Mouse (Mus musculus): ENCODE data around the gene Cmss1. TPM values are rescaled to one million over a fixed set of nuclear protein-coding genes. Genes with fewer than 3 reads are reported as not detected.

The Cmss1 gene
- polyA plus RNA-seq, 1 experiment from 2014 or later: 40.5 TPM

DNA sequence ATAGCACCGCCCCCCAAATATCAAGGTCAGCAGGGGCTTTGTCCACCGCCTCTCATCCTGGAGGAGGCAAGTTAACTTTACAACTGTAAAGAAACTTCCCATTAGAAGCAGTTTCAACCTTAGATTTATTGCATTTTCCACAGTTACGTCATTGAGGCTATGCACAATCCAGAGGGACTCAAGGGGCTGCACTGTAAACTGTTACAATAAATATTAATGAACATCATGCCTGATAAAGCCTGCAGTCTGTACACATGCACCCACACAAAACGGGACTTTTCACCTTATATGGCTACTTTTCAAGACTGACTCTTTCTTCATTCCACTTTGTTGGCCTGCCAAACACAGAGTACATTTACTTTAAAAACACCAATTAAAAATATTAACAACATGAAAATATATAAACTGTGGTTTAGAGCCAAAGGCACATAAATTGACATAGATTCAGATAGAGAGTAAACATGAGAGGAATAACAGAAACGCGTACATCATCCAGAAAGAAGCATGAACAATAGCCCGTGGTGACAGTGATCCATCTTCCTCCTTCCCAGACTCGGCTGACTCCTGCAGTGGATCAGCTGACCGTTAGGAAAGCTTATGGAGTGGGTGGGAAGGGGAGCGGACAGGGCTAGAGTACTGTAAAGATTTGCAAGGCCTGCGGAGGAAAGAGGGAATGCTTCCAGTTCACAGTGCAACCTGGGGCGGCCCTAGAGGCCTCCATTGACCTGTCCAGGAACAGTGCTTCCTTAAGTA, 122.4 kb downstream of the Cmss1 start:
- WGBS: 58% methylated on average over 12 of the region's 12 CpGs
- no peak overlapping the region for H3K4me3 ChIP-seq
- H3K9me3 ChIP-seq (replicated peaks): no peaks in the 10 kb centered on the region
- H3K9ac ChIP-seq: no peak overlapping the region
- H3K27ac ChIP-seq: no peak overlapping the region
- H3K4me2 ChIP-seq (replicated peaks): no peak overlapping the region
- H3K4me1 ChIP-seq: no peaks in the 10 kb centered on the region
- H3K36me3 ChIP-seq: no peaks in the 10 kb centered on the region
- ATAC-seq (ENCODE audit: low FRiP score): peak; percentile 33; the same call in 1 of the 2 replicates
- H3K27me3 ChIP-seq: no peaks in the 10 kb centered on the region

DNA sequence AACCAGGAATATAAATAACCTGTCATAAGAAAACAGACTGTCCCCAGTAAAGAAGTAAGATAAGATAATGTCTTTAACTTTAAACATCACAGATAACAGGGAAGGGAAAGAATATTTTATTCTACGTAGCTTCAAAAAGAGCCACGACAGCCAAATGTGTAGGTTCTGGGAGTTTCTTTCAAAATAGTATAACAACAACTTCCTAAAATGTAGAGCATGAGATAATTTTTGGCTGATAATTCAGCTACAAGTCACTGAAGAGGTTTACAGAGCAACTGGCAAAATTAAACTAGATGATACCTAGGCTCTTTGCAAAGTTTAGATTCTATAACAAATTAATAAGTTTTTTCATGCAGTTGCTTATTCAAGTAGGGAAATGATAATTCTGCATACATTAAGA, 123.2 kb downstream of the Cmss1 start:
- no peaks in the 10 kb centered on the region for H3K27me3 ChIP-seq
- H3K9ac ChIP-seq: no peak overlapping the region
- H3K4me2 ChIP-seq (replicated peaks): no peak overlapping the region
- 96% methylated on average over 2 of the region's 2 CpGs for WGBS
- no peak overlapping the region for H3K27ac ChIP-seq
- H3K36me3 ChIP-seq: no peaks in the 10 kb centered on the region
- H3K4me3 ChIP-seq: no peak overlapping the region
- no peaks in the 10 kb centered on the region for H3K9me3 ChIP-seq (replicated peaks)
- no peak for ATAC-seq (ENCODE audit: low FRiP score)
- no peaks in the 10 kb centered on the region for H3K4me1 ChIP-seq

DNA sequence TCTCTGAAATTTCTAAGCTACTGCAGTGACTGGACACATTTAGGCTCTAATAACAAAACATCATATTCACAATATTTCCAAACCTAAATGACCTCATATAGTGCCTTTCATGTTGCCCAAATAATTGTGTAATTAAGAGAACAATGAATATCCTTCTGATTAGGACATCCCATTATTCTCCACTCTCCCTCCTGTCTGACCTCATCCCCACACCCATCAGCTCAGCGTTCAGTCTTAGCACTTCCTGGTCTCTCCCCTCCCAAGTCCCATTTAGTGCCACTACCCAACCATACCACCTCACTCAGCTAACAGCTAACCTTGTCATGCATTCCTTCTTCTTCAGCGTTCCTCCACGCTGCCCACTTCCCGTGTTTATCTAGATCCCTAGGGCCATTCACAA, 123.8 kb downstream of the Cmss1 start:
- H3K27ac ChIP-seq: no peak overlapping the region
- WGBS: 80% methylated on average over 4 of the region's 4 CpGs

GRCm38 (mm10) chr16:57482264-57482663, 124.4 kb downstream of the Cmss1 start:
- Histone ChIP-seq H3K4me3 (no peak overlapping the region), H3K4me1 (no peaks in the 10 kb centered on the region), H3K9me3 (replicated peaks) (no peaks in the 10 kb centered on the region), H3K36me3 (no peaks in the 10 kb centered on the region), H3K9ac (no peak overlapping the region), H3K4me2 (replicated peaks) (no peak overlapping the region), H3K27me3 (no peaks in the 10 kb centered on the region), H3K27ac (no peak overlapping the region)
- WGBS: 54% methylated on average over 6 of the region's 6 CpGs
- no peak for ATAC-seq (ENCODE audit: low FRiP score)

More for the DNA sequence above, 123.8 kb downstream of the Cmss1 start:
- ATAC-seq (ENCODE audit: low FRiP score): no peak
- Histone ChIP-seq H3K9me3 (replicated peaks) (no peaks in the 10 kb centered on the region), H3K4me3 (no peak overlapping the region), H3K4me2 (replicated peaks) (no peak overlapping the region), H3K9ac (no peak overlapping the region), H3K36me3 (no peaks in the 10 kb centered on the region), H3K4me1 (no peaks in the 10 kb centered on the region), H3K27me3 (no peaks in the 10 kb centered on the region)

GRCm38 (mm10) chr16:57479776-57480175, 126.9 kb downstream of the Cmss1 start:
- H3K4me2 ChIP-seq (replicated peaks): no peak overlapping the region
- no peaks in the 10 kb centered on the region for H3K9me3 ChIP-seq (replicated peaks)
- no peaks in the 10 kb centered on the region for H3K4me1 ChIP-seq
- 78% methylated on average over 5 of the region's 5 CpGs for WGBS
- no peak overlapping the region for H3K9ac ChIP-seq
- H3K27me3 ChIP-seq: no peaks in the 10 kb centered on the region
- H3K4me3 ChIP-seq: no peak overlapping the region
- no peak overlapping the region for H3K27ac ChIP-seq
- peak; percentile 82 for ATAC-seq (ENCODE audit: low FRiP score)
- no peaks in the 10 kb centered on the region for H3K36me3 ChIP-seq

- Histone ChIP-seq H3K4me1 (0 out of 2 replicates have a peak, but pooled peaks cover 6% of the 10 kb centered on the region), H3K4me3 (no peak overlapping the region), H3K27me3 (no peaks in the 10 kb centered on the region), H3K36me3 (no peaks in the 10 kb centered on the region), H3K4me2 (replicated peaks) (no peak overlapping the region), H3K9me3 (replicated peaks) (no peaks in the 10 kb centered on the region), H3K9ac (no peak overlapping the region), H3K27ac (no peak overlapping the region)
- no peak for ATAC-seq (ENCODE audit: low FRiP score)
- 90% methylated on average over 2 of the region's 2 CpGs for WGBS
These were observed 128.2 kb downstream of the Cmss1 start for GRCm38 (mm10) chr16:57478451-57478850.

DNA sequence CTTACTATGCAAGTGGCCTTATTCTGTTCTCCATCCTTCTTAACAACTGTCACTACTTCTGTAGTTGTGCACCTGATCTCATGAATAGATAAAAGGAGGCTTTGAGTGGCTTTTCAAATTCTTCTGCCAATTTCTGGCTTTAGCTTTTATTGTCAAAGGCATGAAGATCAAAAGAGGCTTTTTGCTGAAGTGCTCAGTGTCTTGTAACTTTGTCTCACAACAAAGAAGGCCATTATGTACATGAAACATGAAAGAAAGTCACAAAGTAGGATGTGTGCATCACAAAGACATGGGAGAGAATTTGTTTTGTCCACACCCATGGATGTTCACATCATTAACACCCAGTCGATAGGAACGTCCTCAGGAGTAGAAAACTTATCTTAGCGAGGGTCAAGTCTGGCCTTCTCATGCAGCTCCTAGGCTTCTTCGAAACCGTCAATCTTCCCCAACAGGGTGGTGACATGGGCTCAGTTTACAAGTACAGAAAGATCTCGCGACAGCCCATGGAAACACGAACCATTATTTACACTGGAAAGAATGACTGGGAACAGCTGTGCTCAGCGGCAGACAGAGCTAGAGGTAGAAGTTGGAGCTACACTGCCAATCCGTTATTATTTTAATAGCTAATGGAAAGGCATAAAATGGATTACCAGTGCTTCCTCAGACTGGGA, 133.1 kb downstream of the Cmss1 start:
- Histone ChIP-seq H3K9ac (no peak overlapping the region), H3K27me3 (no peaks in the 10 kb centered on the region), H3K36me3 (no peaks in the 10 kb centered on the region), H3K9me3 (replicated peaks) (no peaks in the 10 kb centered on the region), H3K4me3 (no peak overlapping the region), H3K27ac (no peak overlapping the region), H3K4me2 (replicated peaks) (no peak overlapping the region), H3K4me1 (0 out of 2 replicates have a peak, but pooled peaks cover 6% of the 10 kb centered on the region)
- 44% methylated on average over 10 of the region's 10 CpGs for WGBS
- no peak for ATAC-seq (ENCODE audit: low FRiP score)

- no peak for ATAC-seq (ENCODE audit: low FRiP score)
- no peak overlapping the region for H3K9ac ChIP-seq
- H3K4me2 ChIP-seq (replicated peaks): no peak overlapping the region
- no peaks in the 10 kb centered on the region for H3K36me3 ChIP-seq
- no peak overlapping the region for H3K4me3 ChIP-seq
- 0 out of 2 replicates have a peak, but pooled peaks cover 6% of the 10 kb centered on the region for H3K4me1 ChIP-seq
- no peaks in the 10 kb centered on the region for H3K27me3 ChIP-seq
- H3K9me3 ChIP-seq (replicated peaks): no peaks in the 10 kb centered on the region
- no peak overlapping the region for H3K27ac ChIP-seq
These were observed 135.6 kb downstream of the Cmss1 start for GRCm38 (mm10) chr16:57471071-57471470.

- no peak overlapping the region for H3K4me2 ChIP-seq (replicated peaks)
- no peak overlapping the region for H3K4me3 ChIP-seq
- WGBS: 90% methylated on average over 12 of the region's 12 CpGs
- no peak for ATAC-seq (ENCODE audit: low FRiP score)
- H3K4me1 ChIP-seq: 0 out of 2 replicates have a peak, but pooled peaks cover 6% of the 10 kb centered on the region
- no peak overlapping the region for H3K27ac ChIP-seq
- no peaks in the 10 kb centered on the region for H3K9me3 ChIP-seq (replicated peaks)
- no peak overlapping the region for H3K9ac ChIP-seq
- no peaks in the 10 kb centered on the region for H3K36me3 ChIP-seq
- no peaks in the 10 kb centered on the region for H3K27me3 ChIP-seq
These were observed 136.3 kb downstream of the Cmss1 start for GRCm38 (mm10) chr16:57470286-57470830.

GRCm38 (mm10) chr16:57469869-57470268, 136.8 kb downstream of the Cmss1 start:
- WGBS: 85% methylated on average over 2 of the region's 2 CpGs

DNA sequence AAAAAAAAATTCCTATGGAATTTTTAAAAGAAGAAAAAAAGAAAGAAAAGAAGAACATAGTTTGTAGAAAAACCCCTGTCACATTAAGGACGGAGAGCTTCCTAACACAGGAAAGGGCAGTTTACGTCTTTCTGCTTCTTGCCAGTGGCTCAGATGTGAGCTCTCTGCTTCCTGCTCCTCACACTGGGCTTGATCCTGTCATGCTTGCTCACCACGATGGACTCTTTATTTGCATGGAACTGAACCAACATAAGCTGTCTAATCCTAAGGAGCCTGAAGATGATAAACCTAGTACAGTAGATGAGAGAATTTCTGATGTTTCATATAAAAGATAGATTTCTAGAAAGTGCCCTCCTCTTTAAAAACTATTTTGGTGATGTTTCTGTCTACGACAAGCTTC, 137.4 kb downstream of the Cmss1 start:
- Histone ChIP-seq H3K4me3 (no peak overlapping the region), H3K27ac (no peak overlapping the region), H3K36me3 (no peaks in the 10 kb centered on the region), H3K9ac (no peak overlapping the region), H3K4me2 (replicated peaks) (no peak overlapping the region), H3K27me3 (no peaks in the 10 kb centered on the region), H3K9me3 (replicated peaks) (no peaks in the 10 kb centered on the region), H3K4me1 (0 out of 2 replicates have a peak, but pooled peaks cover 6% of the 10 kb centered on the region)
- no peak for ATAC-seq (ENCODE audit: low FRiP score)
- WGBS: 84% methylated on average over 4 of the region's 4 CpGs

More at GRCm38 (mm10) chr16:57469869-57470268, 136.8 kb downstream of the Cmss1 start:
- Histone ChIP-seq H3K27ac (no peak overlapping the region), H3K9me3 (replicated peaks) (no peaks in the 10 kb centered on the region), H3K4me2 (replicated peaks) (no peak overlapping the region), H3K4me3 (no peak overlapping the region), H3K36me3 (no peaks in the 10 kb centered on the region), H3K9ac (no peak overlapping the region), H3K27me3 (no peaks in the 10 kb centered on the region), H3K4me1 (0 out of 2 replicates have a peak, but pooled peaks cover 6% of the 10 kb centered on the region)
- no peak for ATAC-seq (ENCODE audit: low FRiP score)

- no peak for ATAC-seq (ENCODE audit: low FRiP score)
- WGBS: 87% methylated on average over 9 of the region's 9 CpGs
These were observed 141.2 kb downstream of the Cmss1 start for GRCm38 (mm10) chr16:57465386-57465913.

More at GRCm38 (mm10) chr16:57465386-57465913, 141.2 kb downstream of the Cmss1 start:
- Histone ChIP-seq H3K9me3 (replicated peaks) (no peaks in the 10 kb centered on the region), H3K4me2 (replicated peaks) (no peak overlapping the region), H3K27ac (no peak overlapping the region), H3K4me1 (no peaks in the 10 kb centered on the region), H3K4me3 (no peak overlapping the region), H3K27me3 (no peaks in the 10 kb centered on the region), H3K36me3 (no peaks in the 10 kb centered on the region), H3K9ac (no peak overlapping the region)

Measured in hindbrain, embryonic 12.5 days (tissue).